Mouse (Mus musculus): ENCODE results near the gene Bpifb6. TPM values are rescaled to one million over a fixed set of nuclear protein-coding genes. Genes with fewer than 3 reads are reported as not detected.

The Bpifb6 gene
- not detected in 2 replicates for polyA plus RNA-seq (2015; fragmentation: Nextera tagmentation; extraction: Ambion mirVana)

DNA sequence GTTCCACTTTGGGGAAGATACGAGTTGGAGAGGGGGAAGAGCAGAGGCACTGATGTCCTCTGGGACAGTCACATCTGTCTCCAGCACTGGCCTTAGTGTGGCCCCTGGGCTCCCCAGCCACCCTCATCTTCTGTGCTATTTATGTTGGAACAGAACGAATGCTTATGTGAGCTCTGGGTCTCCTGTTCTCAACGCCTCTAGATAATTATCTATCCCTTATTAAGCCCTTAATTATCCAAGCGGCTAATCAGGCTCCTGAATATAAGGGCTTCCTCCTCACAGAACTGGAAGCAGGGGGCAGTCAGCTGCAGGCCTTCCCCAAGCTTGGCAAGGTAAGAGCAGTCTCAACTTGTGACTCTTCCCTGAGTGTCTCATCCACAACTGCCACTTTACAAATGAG lies at the start of gene Bpifb6:
Bpifb6 (plus strand) TSS at position 301 of the 400 bp plus-strand sequence.
- no peaks in the 10 kb centered on the region for H3K4me1 ChIP-seq (replicated peaks)
- no peaks in the 10 kb centered on the region for H3K27me3 ChIP-seq
- no peak within 1 kb of the TSS for H3K9ac ChIP-seq
- H3K36me3 ChIP-seq (replicated peaks): no peaks in the 10 kb centered on the region
- no peak within 1 kb of the TSS for H3K4me2 ChIP-seq
- H3K27ac ChIP-seq (replicated peaks): no peak within 1 kb of the TSS
- no peaks in the 10 kb centered on the region for H3K9me3 ChIP-seq (replicated peaks)
- no peak for ATAC-seq (ENCODE audit: insufficient read depth)
- WGBS (ENCODE audit: insufficient replicate concordance): 50% methylated on average over 4 of the region's 4 CpGs
- no peak within 1 kb of the TSS for H3K4me3 ChIP-seq (replicated peaks)

DNA sequence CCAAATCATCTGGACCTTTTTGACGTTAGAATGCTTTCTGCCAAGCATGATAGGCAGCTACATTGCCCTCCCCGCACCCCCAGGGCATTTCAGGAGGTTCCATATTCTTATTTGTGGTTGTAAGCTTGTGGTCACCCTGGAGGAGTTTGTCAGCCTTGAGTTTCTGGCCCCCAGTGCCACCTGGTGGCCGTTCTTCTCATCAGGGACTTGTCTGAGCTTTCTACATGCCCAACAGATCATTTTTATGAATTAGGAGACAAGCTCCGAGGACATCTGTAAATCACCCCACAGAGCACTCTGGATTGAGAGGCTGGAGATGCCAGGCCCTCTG lies 49.2 kb upstream of the Bpifb6 start:
- H3K4me1 ChIP-seq (replicated peaks): no peaks in the 10 kb centered on the region
- H3K4me2 ChIP-seq: no peak overlapping the region
- H3K9ac ChIP-seq: no peak overlapping the region
- H3K27me3 ChIP-seq: no peaks in the 10 kb centered on the region
- H3K27ac ChIP-seq (replicated peaks): no peak overlapping the region
- no peak for ATAC-seq (ENCODE audit: insufficient read depth)
- 18% methylated on average over 4 of the region's 4 CpGs for WGBS (ENCODE audit: insufficient replicate concordance)
- H3K4me3 ChIP-seq (replicated peaks): no peak overlapping the region
- H3K36me3 ChIP-seq (replicated peaks): no peaks in the 10 kb centered on the region
- no peaks in the 10 kb centered on the region for H3K9me3 ChIP-seq (replicated peaks)

DNA sequence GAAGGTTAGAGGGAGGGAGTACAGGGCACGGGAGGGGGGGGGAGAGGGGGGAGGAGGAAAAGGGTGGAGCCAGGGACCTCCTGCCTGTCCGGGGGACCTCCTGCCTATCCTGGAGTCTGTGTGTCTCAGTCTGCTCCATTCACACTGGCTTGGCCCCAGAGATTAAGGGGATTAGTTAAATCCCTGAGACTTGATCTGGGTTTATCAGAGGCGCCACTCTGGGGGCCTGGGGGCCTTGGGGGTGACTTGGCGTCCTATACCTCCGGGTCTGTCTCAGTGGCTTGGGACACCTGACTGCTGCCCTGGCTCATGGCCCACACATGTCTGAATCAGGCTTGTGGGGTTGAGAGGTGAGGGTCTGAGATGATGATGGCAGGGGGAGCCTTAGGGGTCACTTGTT lies 46.6 kb upstream of the Bpifb6 start:
- Histone ChIP-seq H3K27ac (replicated peaks) (no peak overlapping the region), H3K9ac (no peak overlapping the region), H3K4me3 (replicated peaks) (no peak overlapping the region), H3K4me2 (no peak overlapping the region), H3K4me1 (replicated peaks) (no peaks in the 10 kb centered on the region), H3K27me3 (no peaks in the 10 kb centered on the region), H3K36me3 (replicated peaks) (no peaks in the 10 kb centered on the region), H3K9me3 (replicated peaks) (no peaks in the 10 kb centered on the region)
- ATAC-seq (ENCODE audit: insufficient read depth): no peak
- WGBS (ENCODE audit: insufficient replicate concordance): 9% methylated on average over 5 of the region's 5 CpGs

DNA sequence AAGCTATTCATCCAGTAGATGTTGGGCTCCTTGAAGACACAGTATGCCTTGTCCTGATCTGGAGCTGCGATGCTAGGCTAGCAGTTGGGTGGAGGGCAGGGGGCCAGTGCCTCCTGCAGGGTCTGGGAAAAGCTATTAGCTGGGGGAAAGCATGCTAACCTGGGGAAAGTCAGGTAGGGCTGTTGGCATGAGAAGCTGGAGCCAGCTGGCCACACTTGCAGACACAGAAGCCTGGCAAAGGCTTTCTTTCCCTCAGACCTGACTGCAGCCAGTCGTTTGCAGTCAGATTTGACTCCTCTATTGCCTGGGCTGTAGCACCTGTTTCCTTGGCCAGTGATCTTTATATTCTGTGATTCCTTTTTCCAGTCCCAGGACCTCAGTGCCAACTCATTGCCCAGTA lies 40.6 kb upstream of the Bpifb6 start:
- Histone ChIP-seq H3K9ac (no peak overlapping the region), H3K9me3 (replicated peaks) (no peaks in the 10 kb centered on the region), H3K27me3 (no peaks in the 10 kb centered on the region), H3K27ac (replicated peaks) (no peak overlapping the region), H3K4me3 (replicated peaks) (no peak overlapping the region), H3K4me2 (no peak overlapping the region), H3K4me1 (replicated peaks) (no peaks in the 10 kb centered on the region), H3K36me3 (replicated peaks) (no peaks in the 10 kb centered on the region)
- 55% methylated on average over 2 of the region's 2 CpGs for WGBS (ENCODE audit: insufficient replicate concordance)
- no peak for ATAC-seq (ENCODE audit: insufficient read depth)

DNA sequence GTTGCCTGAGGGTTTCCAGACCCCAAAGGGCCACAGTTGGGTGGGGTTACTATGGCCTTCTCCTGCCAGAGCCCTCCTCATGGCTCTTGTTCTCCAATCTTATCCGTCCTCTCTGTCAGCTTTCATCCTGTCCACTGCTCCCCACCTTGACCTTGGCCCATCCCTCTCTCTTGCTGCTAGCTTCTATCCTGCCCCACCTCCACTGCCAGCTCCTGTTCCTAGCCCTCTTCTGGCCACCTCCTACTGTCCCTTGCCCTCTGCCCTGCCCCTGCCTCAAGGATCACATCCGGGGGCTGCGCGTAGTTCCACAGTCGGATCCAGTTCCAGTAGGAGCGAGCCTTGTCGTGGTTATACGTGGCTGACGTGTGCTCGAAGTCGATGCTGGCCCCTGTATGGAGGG lies 39.9 kb upstream of the Bpifb6 start:
- Histone ChIP-seq H3K9ac (no peak overlapping the region), H3K27ac (replicated peaks) (no peak overlapping the region), H3K4me1 (replicated peaks) (no peaks in the 10 kb centered on the region), H3K9me3 (replicated peaks) (no peaks in the 10 kb centered on the region), H3K36me3 (replicated peaks) (no peaks in the 10 kb centered on the region), H3K4me2 (no peak overlapping the region), H3K27me3 (no peaks in the 10 kb centered on the region), H3K4me3 (replicated peaks) (no peak overlapping the region)
- ATAC-seq (ENCODE audit: insufficient read depth): no peak
- WGBS (ENCODE audit: insufficient replicate concordance): 71% methylated on average over 11 of the region's 11 CpGs

DNA sequence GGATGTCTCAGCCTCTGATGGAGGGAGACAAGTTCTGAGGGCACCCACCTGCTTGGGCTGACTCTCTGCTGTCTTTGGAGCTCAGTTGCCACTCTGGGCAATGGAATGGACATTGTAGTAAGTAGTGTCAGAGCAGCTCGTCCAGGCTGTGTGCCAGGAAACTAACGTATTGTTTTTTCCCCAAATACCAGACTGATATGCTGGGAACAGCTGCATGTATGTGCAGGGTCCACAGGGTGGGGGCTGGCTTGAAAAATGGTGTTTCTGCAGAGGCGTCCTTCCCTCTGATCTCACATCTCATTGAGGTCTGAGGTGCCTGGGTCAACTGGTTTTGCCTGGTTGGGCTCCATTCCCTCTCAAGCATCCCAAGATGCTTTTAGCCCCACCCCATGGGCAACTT lies 39.5 kb upstream of the Bpifb6 start:
- H3K36me3 ChIP-seq (replicated peaks): no peaks in the 10 kb centered on the region
- H3K4me2 ChIP-seq: no peak overlapping the region

DNA sequence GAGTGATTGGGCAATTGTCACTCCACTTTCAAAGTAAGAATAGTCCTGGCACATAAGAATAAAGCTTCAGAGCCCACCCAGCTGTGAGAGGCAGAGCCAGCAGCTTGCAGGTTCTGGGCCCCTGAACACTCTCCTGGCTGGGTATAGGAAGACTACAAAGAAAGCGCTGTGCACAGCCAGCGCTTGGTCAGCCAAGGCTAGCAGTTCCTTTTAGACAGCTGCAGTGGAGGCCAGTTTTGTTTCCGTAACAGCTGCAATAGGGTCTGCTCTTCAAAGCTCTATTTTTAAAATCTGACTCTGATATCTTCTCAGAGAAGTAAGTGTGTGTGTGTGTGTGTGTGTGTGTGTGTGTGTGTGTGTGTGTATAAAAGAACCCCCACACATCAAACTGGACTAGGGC lies 38.2 kb upstream of the Bpifb6 start:
- WGBS (ENCODE audit: insufficient replicate concordance): 69% methylated on average over 3 of the region's 3 CpGs
- Histone ChIP-seq H3K9me3 (replicated peaks) (no peaks in the 10 kb centered on the region), H3K36me3 (replicated peaks) (no peaks in the 10 kb centered on the region), H3K4me1 (replicated peaks) (no peaks in the 10 kb centered on the region), H3K27me3 (no peaks in the 10 kb centered on the region), H3K4me2 (no peak overlapping the region), H3K4me3 (replicated peaks) (no peak overlapping the region), H3K9ac (no peak overlapping the region), H3K27ac (replicated peaks) (no peak overlapping the region)
- no peak for ATAC-seq (ENCODE audit: insufficient read depth)

More for the DNA sequence above, 39.5 kb upstream of the Bpifb6 start:
- Histone ChIP-seq H3K9me3 (replicated peaks) (no peaks in the 10 kb centered on the region), H3K9ac (no peak overlapping the region), H3K4me3 (replicated peaks) (no peak overlapping the region), H3K27me3 (no peaks in the 10 kb centered on the region), H3K4me1 (replicated peaks) (no peaks in the 10 kb centered on the region), H3K27ac (replicated peaks) (no peak overlapping the region)
- WGBS (ENCODE audit: insufficient replicate concordance): 47% methylated on average over 3 of the region's 3 CpGs
- ATAC-seq (ENCODE audit: insufficient read depth): no peak

DNA sequence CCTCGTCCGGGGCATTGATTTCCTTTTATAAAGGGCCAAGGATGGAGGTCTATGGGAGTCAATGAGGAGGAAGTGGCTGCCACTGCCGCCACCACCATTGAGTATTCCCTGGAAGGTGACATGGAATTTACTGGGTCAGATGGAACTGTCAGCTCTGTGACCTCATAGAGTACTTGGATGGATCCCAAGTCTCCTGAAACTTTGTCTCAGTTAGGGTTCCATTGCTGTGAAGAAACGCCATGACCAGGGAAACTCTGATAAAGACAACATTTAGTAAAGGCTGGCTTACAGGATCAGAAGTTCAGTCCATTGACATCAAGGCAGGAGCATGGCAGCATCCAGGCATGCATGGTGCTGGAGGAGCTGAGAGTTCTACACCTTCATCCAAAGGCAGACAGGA lies 29.2 kb upstream of the Bpifb6 start, which contains the start of gene Sun5:
Sun5 (minus strand) TSS at position 101 of the 400 bp plus-strand sequence.
- H3K4me2 ChIP-seq: no peak within 1 kb of the TSS
- H3K36me3 ChIP-seq (replicated peaks): no peaks in the 10 kb centered on the region
- 51% methylated on average over 4 of the region's 4 CpGs for WGBS (ENCODE audit: insufficient replicate concordance)
- no peaks in the 10 kb centered on the region for H3K4me1 ChIP-seq (replicated peaks)
- H3K27ac ChIP-seq (replicated peaks): no peak within 1 kb of the TSS
- no peaks in the 10 kb centered on the region for H3K27me3 ChIP-seq
- ATAC-seq (ENCODE audit: insufficient read depth): no peak
- H3K4me3 ChIP-seq (replicated peaks): no peak within 1 kb of the TSS
- no peak within 1 kb of the TSS for H3K9ac ChIP-seq
- H3K9me3 ChIP-seq (replicated peaks): no peaks in the 10 kb centered on the region

DNA sequence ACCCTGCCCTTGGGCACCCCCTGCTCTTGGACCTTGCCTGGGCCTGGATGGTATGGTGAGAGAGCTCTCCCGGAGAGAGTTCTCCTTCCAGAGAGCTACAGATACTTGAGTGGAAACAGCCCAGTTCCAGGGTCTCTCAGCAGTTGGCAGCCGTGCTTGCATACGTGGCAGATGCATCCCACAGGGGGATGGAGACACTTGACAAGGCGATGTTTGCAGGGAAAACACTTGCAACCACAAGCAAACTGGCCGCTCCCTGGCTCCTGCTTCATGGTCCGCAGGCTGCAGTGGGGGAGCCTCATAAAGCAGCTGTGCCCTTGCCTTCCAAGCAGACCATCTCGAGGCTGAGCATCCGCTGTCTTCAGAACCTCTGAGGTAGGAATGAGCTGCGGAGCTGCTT lies 25.4 kb upstream of the Bpifb6 start, which contains the start of gene Bpifb2:
Bpifb2 (plus strand) TSS at position 301 of the 400 bp plus-strand sequence.
- H3K4me1 ChIP-seq (replicated peaks): no peaks in the 10 kb centered on the region
- ATAC-seq (ENCODE audit: insufficient read depth): no peak
- no peaks in the 10 kb centered on the region for H3K9me3 ChIP-seq (replicated peaks)
- no peaks in the 10 kb centered on the region for H3K27me3 ChIP-seq
- H3K4me3 ChIP-seq (replicated peaks): no peak within 1 kb of the TSS
- H3K36me3 ChIP-seq (replicated peaks): no peaks in the 10 kb centered on the region
- H3K9ac ChIP-seq: no peak within 1 kb of the TSS
- WGBS (ENCODE audit: insufficient replicate concordance): 52% methylated on average over 9 of the region's 9 CpGs
- no peak within 1 kb of the TSS for H3K27ac ChIP-seq (replicated peaks)
- H3K4me2 ChIP-seq: no peak within 1 kb of the TSS

DNA sequence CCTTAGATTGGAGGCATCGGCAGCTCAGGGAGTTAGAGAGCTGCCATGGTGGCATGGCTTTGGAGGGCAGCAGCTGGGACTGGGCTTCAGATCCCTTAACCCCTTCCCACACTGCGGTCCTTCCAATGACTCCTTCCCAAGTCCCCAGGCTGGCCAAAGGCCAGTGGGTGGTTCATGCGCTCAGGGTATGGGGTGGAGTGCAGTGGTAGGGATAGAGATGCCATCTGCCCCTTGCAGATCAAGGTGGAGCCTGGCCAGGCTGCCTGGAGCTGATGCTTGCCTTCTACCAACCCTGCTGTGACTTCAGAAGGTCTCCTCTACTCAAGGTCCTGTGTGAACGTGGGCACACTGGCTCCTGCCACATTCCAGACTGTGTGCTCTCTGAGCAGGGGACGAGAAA lies 1.1 kb upstream of the Bpifb6 start:
- Histone ChIP-seq H3K9me3 (replicated peaks) (no peaks in the 10 kb centered on the region), H3K27me3 (no peaks in the 10 kb centered on the region), H3K4me2 (no peak overlapping the region), H3K27ac (replicated peaks) (no peak overlapping the region), H3K36me3 (replicated peaks) (no peaks in the 10 kb centered on the region), H3K4me3 (replicated peaks) (no peak overlapping the region), H3K4me1 (replicated peaks) (no peaks in the 10 kb centered on the region), H3K9ac (no peak overlapping the region)
- 66% methylated on average over 5 of the region's 5 CpGs for WGBS (ENCODE audit: insufficient replicate concordance)
- no peak for ATAC-seq (ENCODE audit: insufficient read depth)

DNA sequence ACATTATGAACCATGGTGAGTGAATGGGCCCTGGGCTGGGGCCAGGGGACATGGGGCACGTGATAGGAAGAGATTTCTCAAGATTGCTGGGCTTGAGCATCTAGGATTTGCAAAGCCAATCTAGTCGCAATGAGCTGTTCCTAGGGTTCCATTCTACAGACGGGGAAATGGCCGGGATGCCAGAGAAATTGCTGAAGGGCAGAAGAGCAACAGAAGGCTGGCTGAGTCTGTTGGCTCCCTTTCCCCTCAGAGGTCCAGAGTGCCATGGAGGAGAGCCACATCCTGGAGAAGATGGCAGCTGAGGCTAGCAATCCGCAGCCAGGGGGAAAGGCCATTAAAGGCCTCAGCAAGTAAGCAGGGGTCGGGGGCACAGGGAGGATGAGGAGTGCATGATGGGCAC lies 2.5 kb downstream of the Bpifb6 start:
- H3K9me3 ChIP-seq (replicated peaks): no peaks in the 10 kb centered on the region
- H3K4me1 ChIP-seq (replicated peaks): no peaks in the 10 kb centered on the region
- 55% methylated on average over 6 of the region's 6 CpGs for WGBS (ENCODE audit: insufficient replicate concordance)
- H3K27me3 ChIP-seq: no peaks in the 10 kb centered on the region; the same call in 1 of the 2 replicates
- no peak overlapping the region for H3K4me2 ChIP-seq
- ATAC-seq (ENCODE audit: insufficient read depth): no peak
- no peak overlapping the region for H3K4me3 ChIP-seq (replicated peaks)
- no peak overlapping the region for H3K27ac ChIP-seq (replicated peaks)
- H3K9ac ChIP-seq: no peak overlapping the region
- no peaks in the 10 kb centered on the region for H3K36me3 ChIP-seq (replicated peaks)

DNA sequence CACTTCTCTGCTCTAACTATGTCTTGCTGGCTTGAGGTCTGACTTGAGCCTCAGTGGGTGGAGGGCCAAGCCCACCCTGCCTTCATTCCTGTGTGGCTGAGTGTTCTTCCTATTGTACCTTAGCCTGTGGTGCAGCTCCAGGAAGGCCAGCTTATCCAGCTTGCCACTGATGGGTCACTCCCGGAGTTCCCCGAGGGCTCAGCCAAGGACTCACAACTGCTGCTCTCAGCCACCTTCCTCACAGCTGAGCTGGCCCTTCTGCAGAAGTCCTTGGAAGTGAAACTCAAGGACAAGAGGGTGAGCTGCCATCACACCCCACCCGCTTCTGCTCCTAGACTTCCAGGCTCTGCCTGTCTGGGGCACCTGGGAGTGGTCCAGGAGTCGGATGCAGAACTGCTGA lies 6.4 kb downstream of the Bpifb6 start:
- Histone ChIP-seq H3K4me2 (no peak overlapping the region), H3K27ac (replicated peaks) (no peak overlapping the region), H3K9ac (no peak overlapping the region), H3K9me3 (replicated peaks) (no peaks in the 10 kb centered on the region), H3K4me3 (replicated peaks) (no peak overlapping the region), H3K4me1 (replicated peaks) (no peaks in the 10 kb centered on the region), H3K36me3 (replicated peaks) (no peaks in the 10 kb centered on the region), H3K27me3 (no peaks in the 10 kb centered on the region; the same call in 1 of the 2 replicates)
- no peak for ATAC-seq (ENCODE audit: insufficient read depth)
- 73% methylated on average over 4 of the region's 4 CpGs for WGBS (ENCODE audit: insufficient replicate concordance)
